ENCODE assay signal across 22 mouse cellular contexts in genomic region chr1:138513982-138514381, GRCm38 (mm10).
DNase-seq lines count a peak whose midpoint lies in the region; ATAC-seq and TF ChIP-seq lines count a peak whose summit lies in the region.
"Had no signal": no experiment of that assay in that cellular context is flagged by ENCODE, and none has a peak within 500 bp of the region (broad histone marks: within the 10 kb centered on the region; RNA-seq: fewer than 3 reads in every experiment).

No protein-coding gene starts in this region.

- peak; percentile 87 for ATAC-seq in kidney, embryonic 16.5 days (ENCODE audit: low FRiP score, low TSS enrichment)
- no peak; the same call in 1 of the 2 replicates for ATAC-seq in lung, postnatal 0 days
- ATAC-seq: CD4-positive, CD25-positive, alpha-beta regulatory T cell, adult 4 months; forebrain, embryonic 14.5 days; forebrain, postnatal 0 days had no signal

- no peaks in the 10 kb centered on the region for H3K27me3 ChIP-seq in kidney, embryonic 16.5 days (ENCODE audit: insufficient read depth, low read length)
- no peaks in the 10 kb centered on the region for H3K27me3 ChIP-seq in lung, postnatal 0 days (replicated peaks; ENCODE audit: insufficient read depth, low read length)
- H3K27me3 ChIP-seq: embryonic facial prominence, embryonic 12.5 days; embryonic facial prominence, embryonic 15.5 days; hindbrain, embryonic 13.5 days had no signal

- H3K27ac ChIP-seq in kidney, embryonic 16.5 days (ENCODE audit: low read length), result no peak overlapping the region
- H3K27ac ChIP-seq in lung, postnatal 0 days (ENCODE audit: low read length), result no peak overlapping the region
- H3K27ac ChIP-seq: embryonic facial prominence, embryonic 12.5 days; embryonic facial prominence, embryonic 15.5 days; gastrocnemius, adult 2 months; hindbrain, embryonic 13.5 days had no signal

- no peak overlapping the region for H3K4me2 ChIP-seq in kidney, embryonic 16.5 days (replicated peaks; ENCODE audit: low read depth, low read length)
- H3K4me2 ChIP-seq in lung, postnatal 0 days (replicated peaks; ENCODE audit: low read depth, low read length), result no peak overlapping the region
- H3K4me2 ChIP-seq: embryonic facial prominence, embryonic 12.5 days; embryonic facial prominence, embryonic 15.5 days; heart, embryonic 11.5 days; hindbrain, embryonic 13.5 days had no signal

- no peak overlapping the region for H3K9ac ChIP-seq in kidney, embryonic 16.5 days (replicated peaks; ENCODE audit: low read length)
- H3K9ac ChIP-seq in lung, postnatal 0 days (replicated peaks; ENCODE audit: low read depth), result no peak overlapping the region
- H3K9ac ChIP-seq: embryonic facial prominence, embryonic 12.5 days; embryonic facial prominence, embryonic 15.5 days; forebrain, postnatal 0 days; hindbrain, embryonic 13.5 days had no signal

- no peaks in the 10 kb centered on the region for H3K36me3 ChIP-seq in kidney, embryonic 16.5 days (ENCODE audit: insufficient read depth, low read length)
- H3K36me3 ChIP-seq in lung, postnatal 0 days (ENCODE audit: insufficient read depth, low read length), result no peaks in the 10 kb centered on the region; the same call in 1 of the 2 replicates
- H3K36me3 ChIP-seq: embryonic facial prominence, embryonic 12.5 days; embryonic facial prominence, embryonic 15.5 days; hindbrain, embryonic 13.5 days had no signal

- 0 out of 2 replicates have a peak, but pooled peaks cover 5% of the 10 kb centered on the region for H3K4me1 ChIP-seq in kidney, embryonic 16.5 days (ENCODE audit: insufficient read depth, low read length)
- no peaks in the 10 kb centered on the region; the same call in 1 of the 2 replicates for H3K4me1 ChIP-seq in lung, postnatal 0 days (ENCODE audit: insufficient read depth, low read depth, low read length)

- DNase-seq in kidney, adult 9 months, result peak; percentile 44
- DNase-seq in kidney, postnatal 14 days, result no peak
- no peak for DNase-seq in kidney, adult 18-20 months
- DNase-seq in lung, postnatal 0 days (ENCODE audit: low spot score), result peak; percentile 32
- no peak for DNase-seq in lung, postnatal 14 days
- DNase-seq: adrenal gland, adult 2 months; adrenal gland, postnatal 14 days; cerebellum, adult 11 months; cerebellum, adult 2 months; cerebellum, adult 9-11 months; cerebellum, postnatal 25 days; forebrain, postnatal 0 days; gastrocnemius, adult 2 months; gastrocnemius, postnatal 14 days; heart, adult 11 months had no signal

- WGBS in kidney, embryonic 16.5 days, result 66% methylated on average over 4 of the region's 4 CpGs
- WGBS in lung, postnatal 0 days, result 56% methylated on average over 4 of the region's 4 CpGs

- no peak for TF ChIP-seq EP300 in lung, postnatal 0 days (IDR thresholded peaks at IDR 0.05)

- no peaks in the 10 kb centered on the region for H3K9me3 ChIP-seq in kidney, embryonic 16.5 days (ENCODE audit: low read length)
- H3K9me3 ChIP-seq in lung, postnatal 0 days (ENCODE audit: low read length), result no peaks in the 10 kb centered on the region
- H3K9me3 ChIP-seq: embryonic facial prominence, embryonic 12.5 days; embryonic facial prominence, embryonic 15.5 days; hindbrain, embryonic 13.5 days had no signal

- no peak overlapping the region for H3K4me3 ChIP-seq in kidney, embryonic 16.5 days (ENCODE audit: low read length)
- H3K4me3 ChIP-seq in lung, postnatal 0 days (ENCODE audit: low read depth, low read length), result no peak overlapping the region
- H3K4me3 ChIP-seq: embryonic facial prominence, embryonic 12.5 days; embryonic facial prominence, embryonic 15.5 days; gastrocnemius, adult 2 months; hindbrain, embryonic 13.5 days had no signal

- no peak for TF ChIP-seq CTCF in lung, postnatal 0 days (IDR thresholded peaks at IDR 0.05)

Comparison
In these comparisons a context has a peak if more than half of its experiments do, and no peak if none do; other contexts are left out.
1. DNase-seq: peak in kidney, adult 9 months (single experiment) and lung, postnatal 0 days (single experiment); none in kidney, postnatal 14 days (single experiment), kidney, adult 18-20 months (single experiment) and lung, postnatal 14 days (single experiment).